Mouse (Mus musculus): ENCODE results near the gene Pdcl3. TPM values are rescaled to one million over a fixed set of nuclear protein-coding genes. Genes with fewer than 3 reads are reported as not detected.

Gene Pdcl3
- polyA plus RNA-seq, 1 experiment from 2014 or later, result 126 TPM

DNA sequence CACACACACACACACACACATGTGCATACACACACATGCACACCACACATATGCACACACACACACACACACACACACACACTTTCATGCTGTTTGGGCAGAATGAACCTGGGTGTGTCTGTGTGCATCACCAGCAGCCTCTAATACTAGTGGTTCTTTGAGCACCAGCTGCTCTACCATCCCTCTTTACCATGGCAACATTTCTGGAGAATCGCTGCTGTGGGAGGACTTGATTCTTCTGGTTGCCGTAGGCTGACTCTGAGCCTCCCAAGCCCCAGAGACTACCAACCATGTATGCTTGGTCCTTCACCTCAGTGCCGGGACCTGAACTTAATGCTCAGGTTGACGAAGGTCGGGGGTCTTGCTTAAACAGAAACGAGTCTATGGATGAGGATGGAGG is 28.4 kb downstream of the Pdcl3 start:
- Histone ChIP-seq H3K27ac (ENCODE audit: low read depth, low read length) (no peak overlapping the region), H3K36me3 (ENCODE audit: control insufficient read depth, insufficient read depth) (no peaks in the 10 kb centered on the region), H3K27me3 (replicated peaks; ENCODE audit: control insufficient read depth, insufficient read depth, low read length) (no peaks in the 10 kb centered on the region), H3K9me3 (ENCODE audit: control insufficient read depth) (no peaks in the 10 kb centered on the region), H3K9ac (ENCODE audit: low read depth, low read length) (no peak overlapping the region), H3K4me1 (replicated peaks; ENCODE audit: control insufficient read depth, insufficient read depth, low read length) (no peaks in the 10 kb centered on the region), H3K4me2 (replicated peaks; ENCODE audit: low read depth) (no peak overlapping the region), H3K4me3 (ENCODE audit: low read depth, low read length) (no peak overlapping the region)
- TF ChIP-seq CTCF (IDR thresholded peaks at IDR 0.05; ENCODE audit: low read depth), result no peak
- 85% methylated on average over 6 of the region's 6 CpGs for WGBS
- ATAC-seq, result no peak

DNA sequence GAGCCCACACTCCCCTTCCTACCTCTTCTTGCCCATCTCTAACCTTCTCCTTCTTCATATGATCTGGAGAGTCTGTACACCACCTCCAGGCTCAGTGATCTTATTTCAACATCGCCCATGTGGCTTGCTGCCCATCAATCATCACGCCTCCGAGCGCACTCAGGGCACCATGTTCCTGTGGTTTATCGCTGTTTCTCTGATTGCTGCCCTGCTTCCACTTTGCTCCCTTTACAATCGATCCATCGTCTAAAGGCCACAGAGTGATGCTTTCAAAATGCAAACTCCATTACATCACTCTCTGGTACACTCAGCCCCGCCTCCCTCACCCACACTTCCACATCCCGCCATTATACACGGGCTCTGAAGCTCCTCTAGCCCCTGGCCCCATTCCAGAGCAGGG is 30.1 kb downstream of the Pdcl3 start:
- Histone ChIP-seq H3K4me3 (ENCODE audit: low read depth, low read length) (no peak overlapping the region), H3K9me3 (ENCODE audit: control insufficient read depth) (no peaks in the 10 kb centered on the region), H3K27ac (ENCODE audit: low read depth, low read length) (no peak overlapping the region), H3K27me3 (replicated peaks; ENCODE audit: control insufficient read depth, insufficient read depth, low read length) (no peaks in the 10 kb centered on the region), H3K4me2 (replicated peaks; ENCODE audit: low read depth) (no peak overlapping the region), H3K36me3 (ENCODE audit: control insufficient read depth, insufficient read depth) (no peaks in the 10 kb centered on the region), H3K9ac (ENCODE audit: low read depth, low read length) (no peak overlapping the region), H3K4me1 (replicated peaks; ENCODE audit: control insufficient read depth, insufficient read depth, low read length) (no peaks in the 10 kb centered on the region)
- no peak for ATAC-seq
- WGBS, result 78% methylated on average over 10 of the region's 10 CpGs
- no peak for TF ChIP-seq CTCF (IDR thresholded peaks at IDR 0.05; ENCODE audit: low read depth)

DNA sequence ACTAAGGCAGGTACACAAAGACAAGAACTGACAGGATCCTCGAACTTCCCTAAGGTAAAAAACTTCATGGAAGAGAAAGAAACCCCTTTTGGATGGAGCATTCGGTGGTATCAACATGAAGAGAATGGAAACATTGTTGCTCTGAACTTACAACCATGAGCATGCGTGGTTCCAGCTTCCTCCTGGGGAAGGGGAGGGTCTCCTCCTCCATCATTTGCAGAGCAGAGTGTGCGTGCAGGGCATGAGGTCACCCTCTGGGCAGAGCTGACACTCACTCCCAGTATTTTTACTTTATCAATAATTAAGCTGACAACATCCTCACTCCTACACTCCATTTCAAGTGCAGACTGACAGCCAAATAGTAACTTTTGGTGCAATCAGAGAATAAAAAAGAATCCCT is 32.5 kb downstream of the Pdcl3 start:
- H3K9ac ChIP-seq (ENCODE audit: low read depth, low read length), result no peak overlapping the region
- H3K36me3 ChIP-seq (ENCODE audit: control insufficient read depth, insufficient read depth), result no peaks in the 10 kb centered on the region
- no peak overlapping the region for H3K4me3 ChIP-seq (ENCODE audit: low read depth, low read length)
- H3K4me2 ChIP-seq (replicated peaks; ENCODE audit: low read depth), result no peak overlapping the region
- ATAC-seq, result no peak
- WGBS, result 76% methylated on average over 4 of the region's 4 CpGs
- no peaks in the 10 kb centered on the region for H3K9me3 ChIP-seq (ENCODE audit: control insufficient read depth)
- no peaks in the 10 kb centered on the region for H3K27me3 ChIP-seq (replicated peaks; ENCODE audit: control insufficient read depth, insufficient read depth, low read length)
- H3K4me1 ChIP-seq (replicated peaks; ENCODE audit: control insufficient read depth, insufficient read depth, low read length), result no peaks in the 10 kb centered on the region
- no peak overlapping the region for H3K27ac ChIP-seq (ENCODE audit: low read depth, low read length)
- TF ChIP-seq CTCF (IDR thresholded peaks at IDR 0.05; ENCODE audit: low read depth), result no peak

DNA sequence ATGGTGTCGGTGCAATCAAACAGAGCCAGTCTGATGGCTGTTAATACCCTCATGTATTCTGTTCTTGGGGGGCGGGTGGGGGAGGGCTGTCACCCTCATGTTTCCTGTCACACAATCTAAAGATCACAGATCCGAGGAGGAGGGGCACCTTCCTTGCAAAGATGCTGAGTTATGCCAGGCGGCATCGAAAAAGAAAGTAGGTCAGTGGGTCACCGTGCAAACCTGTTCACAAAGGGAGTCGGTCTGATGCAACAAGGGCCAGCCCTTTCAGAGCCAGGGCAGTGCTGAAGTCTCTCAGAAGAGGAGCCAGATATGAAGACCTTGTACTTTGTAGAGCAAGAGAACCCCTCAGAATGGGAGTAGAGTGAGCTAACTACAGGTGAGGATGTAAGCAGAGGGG is 39.7 kb downstream of the Pdcl3 start:
- no peak overlapping the region for H3K27ac ChIP-seq (ENCODE audit: low read depth, low read length)
- 42% methylated on average over 7 of the region's 7 CpGs for WGBS
- no peak overlapping the region for H3K4me3 ChIP-seq (ENCODE audit: low read depth, low read length)
- H3K9ac ChIP-seq (ENCODE audit: low read depth, low read length), result no peak overlapping the region
- H3K4me1 ChIP-seq (replicated peaks; ENCODE audit: control insufficient read depth, insufficient read depth, low read length), result peaks cover 3% of the 10 kb centered on the region; the same call in 1 of the 2 replicates
- H3K27me3 ChIP-seq (replicated peaks; ENCODE audit: control insufficient read depth, insufficient read depth, low read length), result no peaks in the 10 kb centered on the region
- ATAC-seq, result peak; percentile 53; the same call in 1 of the 2 replicates
- peak overlapping the region; percentile 17; the same call in 1 of the 2 replicates for H3K4me2 ChIP-seq (replicated peaks; ENCODE audit: low read depth)
- no peaks in the 10 kb centered on the region for H3K36me3 ChIP-seq (ENCODE audit: control insufficient read depth, insufficient read depth)
- no peaks in the 10 kb centered on the region for H3K9me3 ChIP-seq (ENCODE audit: control insufficient read depth)
- TF ChIP-seq CTCF (IDR thresholded peaks at IDR 0.05; ENCODE audit: low read depth), result no peak

DNA sequence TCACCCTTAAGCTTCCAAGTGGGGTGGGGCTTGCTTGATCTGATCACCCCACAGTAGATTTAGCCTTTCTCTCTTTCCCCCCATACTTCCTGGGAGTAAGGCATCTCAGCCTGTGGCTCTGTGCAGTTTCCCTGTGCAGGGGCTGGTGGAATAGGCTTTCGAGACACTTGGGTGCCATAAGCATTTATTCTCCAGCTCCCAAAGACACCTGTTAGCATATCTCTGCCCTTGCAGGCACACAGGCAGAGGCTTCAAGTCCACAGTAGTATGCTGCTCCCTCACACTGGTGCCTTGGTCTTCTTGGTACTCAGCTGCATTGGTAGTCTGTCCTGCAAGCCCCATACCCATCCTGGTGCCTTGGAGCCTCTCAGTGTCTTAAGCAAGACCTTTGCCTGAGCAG is 40.4 kb downstream of the Pdcl3 start:
- H3K4me2 ChIP-seq (replicated peaks; ENCODE audit: low read depth), result no peak overlapping the region
- TF ChIP-seq CTCF (IDR thresholded peaks at IDR 0.05; ENCODE audit: low read depth), result no peak

DNA sequence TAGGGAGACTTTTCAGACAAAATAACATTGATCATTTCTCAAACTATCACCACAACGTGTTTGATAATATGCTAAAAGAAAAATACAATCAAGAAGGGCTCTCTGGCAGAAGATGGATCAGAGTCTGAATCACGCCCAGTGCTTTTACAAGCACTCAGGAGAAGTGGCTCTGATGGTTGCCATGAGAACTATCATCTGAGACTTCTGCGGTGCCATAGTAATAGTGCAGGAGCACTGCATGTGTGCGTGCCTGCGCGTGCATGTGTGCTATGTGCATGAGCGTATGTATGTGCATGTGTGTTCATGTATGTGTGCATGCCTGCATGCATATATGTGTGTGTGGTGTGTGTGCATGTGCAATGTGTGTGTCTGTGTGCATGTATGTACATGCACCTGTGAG is 43.8 kb downstream of the Pdcl3 start:
- Histone ChIP-seq H3K4me1 (replicated peaks; ENCODE audit: control insufficient read depth, insufficient read depth, low read length) (peaks cover 3% of the 10 kb centered on the region; the same call in 1 of the 2 replicates), H3K4me2 (replicated peaks; ENCODE audit: low read depth) (no peak overlapping the region), H3K4me3 (ENCODE audit: low read depth, low read length) (no peak overlapping the region), H3K27me3 (replicated peaks; ENCODE audit: control insufficient read depth, insufficient read depth, low read length) (no peaks in the 10 kb centered on the region), H3K36me3 (ENCODE audit: control insufficient read depth, insufficient read depth) (no peaks in the 10 kb centered on the region), H3K27ac (ENCODE audit: low read depth, low read length) (no peak overlapping the region), H3K9ac (ENCODE audit: low read depth, low read length) (no peak overlapping the region), H3K9me3 (ENCODE audit: control insufficient read depth) (no peaks in the 10 kb centered on the region)
- WGBS, result 54% methylated on average over 7 of the region's 7 CpGs
- no peak for TF ChIP-seq CTCF (IDR thresholded peaks at IDR 0.05; ENCODE audit: low read depth)
- no peak for ATAC-seq

More for the DNA sequence above, 40.4 kb downstream of the Pdcl3 start:
- H3K9ac ChIP-seq (ENCODE audit: low read depth, low read length), result no peak overlapping the region
- WGBS, result 96% methylated on average over 1 of the region's 1 CpGs
- H3K9me3 ChIP-seq (ENCODE audit: control insufficient read depth), result no peaks in the 10 kb centered on the region
- H3K4me1 ChIP-seq (replicated peaks; ENCODE audit: control insufficient read depth, insufficient read depth, low read length), result peaks cover 3% of the 10 kb centered on the region; the same call in 1 of the 2 replicates
- H3K27ac ChIP-seq (ENCODE audit: low read depth, low read length), result no peak overlapping the region
- no peaks in the 10 kb centered on the region for H3K36me3 ChIP-seq (ENCODE audit: control insufficient read depth, insufficient read depth)
- no peak overlapping the region for H3K4me3 ChIP-seq (ENCODE audit: low read depth, low read length)
- no peaks in the 10 kb centered on the region for H3K27me3 ChIP-seq (replicated peaks; ENCODE audit: control insufficient read depth, insufficient read depth, low read length)
- no peak for ATAC-seq

DNA sequence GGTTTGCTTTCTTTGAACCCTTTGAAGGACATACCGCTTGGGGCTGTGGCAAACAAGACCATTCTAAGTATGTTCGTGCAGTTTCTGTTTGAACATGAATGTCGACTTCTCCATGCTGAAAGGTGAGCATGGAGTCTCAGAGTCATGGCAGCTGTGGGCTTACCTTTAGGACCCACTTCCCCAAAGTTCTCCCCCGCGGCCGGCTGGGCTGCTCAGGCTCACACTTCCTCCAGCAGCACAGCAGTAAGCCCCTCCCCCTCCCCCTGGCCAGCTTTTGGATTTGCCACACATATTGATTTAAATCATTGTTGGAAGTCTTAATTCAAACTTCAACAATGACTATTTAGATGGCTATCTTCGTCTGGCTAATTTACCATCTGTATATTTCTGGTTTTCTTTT is 44.7 kb downstream of the Pdcl3 start:
- H3K4me3 ChIP-seq (ENCODE audit: low read depth, low read length), result peak overlapping the region; percentile 16
- H3K27me3 ChIP-seq (replicated peaks; ENCODE audit: control insufficient read depth, insufficient read depth, low read length), result no peaks in the 10 kb centered on the region
- peak overlapping the region; percentile 57 for H3K4me2 ChIP-seq (replicated peaks; ENCODE audit: low read depth)
- no peaks in the 10 kb centered on the region for H3K36me3 ChIP-seq (ENCODE audit: control insufficient read depth, insufficient read depth)
- 0 out of 2 replicates have a peak overlapping the region, but pooled peaks have one; percentile 3 for H3K9ac ChIP-seq (ENCODE audit: low read depth, low read length)
- no peaks in the 10 kb centered on the region for H3K9me3 ChIP-seq (ENCODE audit: control insufficient read depth)
- 15% methylated on average over 7 of the region's 7 CpGs for WGBS
- H3K4me1 ChIP-seq (replicated peaks; ENCODE audit: control insufficient read depth, insufficient read depth, low read length), result peaks cover 3% of the 10 kb centered on the region; the same call in 1 of the 2 replicates
- TF ChIP-seq CTCF (IDR thresholded peaks at IDR 0.05; ENCODE audit: low read depth), result no peak
- no peak overlapping the region for H3K27ac ChIP-seq (ENCODE audit: low read depth, low read length)
- ATAC-seq, result peak; percentile 10; the same call in 1 of the 2 replicates

All from intestine, postnatal 0 days (tissue).